Mouse (Mus musculus): ENCODE results near the gene Canx. TPM values are rescaled to one million over a fixed set of nuclear protein-coding genes. Genes with fewer than 3 reads are reported as not detected.

Canx gene
- total and polyA plus RNA-seq, 3 experiments = 575 to 627 (median 607) TPM

- dilution Hi-C loops (cut with MboI; ENCODE audit: extremely low pct_ligation_motif_present, extremely low pct_unique_long_range_greater_than_20kb, low sequenced_read_pairs) = no loop called here
- Histone ChIP-seq H3K36me3 (replicated peaks in 1 of 2; ENCODE audit: control insufficient read depth in 1 of 2, insufficient read depth in 1 of 2, low read length in 1 of 2) (peaks cover 29 to 45% of the 10 kb centered on the region in 2 experiments), H3K4me1 (ENCODE audit: control insufficient read depth in 1 of 2, insufficient read depth in 2 of 2) (peaks cover 14 to 17% of the 10 kb centered on the region in 2 experiments), H3K4me2 (ENCODE audit: insufficient read depth, low read depth, poor library complexity, severe bottlenecking) (no peak overlapping the region), H3K9me3 (replicated peaks; ENCODE audit: low read length) (no peaks in the 10 kb centered on the region), H3K79me2 (replicated peaks; ENCODE audit: control insufficient read depth, extremely low read depth, insufficient read depth, poor library complexity, severe bottlenecking) (no peaks in the 10 kb centered on the region), H3K27ac (ENCODE audit: insufficient read depth, low read depth) (no peak overlapping the region), H3K9ac (ENCODE audit: insufficient read depth, low read depth) (no peak overlapping the region), H3K4me3 (replicated peaks in 1 of 3; ENCODE audit: low read depth in 2 of 3, low read length in 2 of 3, poor library complexity in 1 of 3) (no peak overlapping the region), H3K27me3 (replicated peaks) (no peaks in the 10 kb centered on the region)
- in situ Hi-C loops (cut with MboI; ENCODE audit: low pct_ligation_motif_present, low pct_unique_long_range_greater_than_20kb, low sequenced_read_pairs) = no loop called here
- no peak for TF ChIP-seq ZNF384 (IDR thresholded peaks at IDR 0.05; ENCODE audit: low read depth, low read length)
- no peak for TF ChIP-seq CHD2 (IDR thresholded peaks at IDR 0.05; ENCODE audit: low read length)
- no peak for TF ChIP-seq USF2 (conservative IDR thresholded peaks at IDR 0.05; ENCODE audit: low read depth, low read length)
- no peak for TF ChIP-seq EP300 (IDR thresholded peaks at IDR 0.05; ENCODE audit: low read length)
- no peak for TF ChIP-seq ZKSCAN1 (IDR thresholded peaks at IDR 0.05; ENCODE audit: borderline replicate concordance, low read depth, low read length)
- TF ChIP-seq SMC3 (IDR thresholded peaks at IDR 0.05; ENCODE audit: low read depth, low read length) = no peak
- no peak for TF ChIP-seq BHLHE40 (IDR thresholded peaks at IDR 0.05; ENCODE audit: low read depth, low read length)
- TF ChIP-seq HCFC1 (IDR thresholded peaks at IDR 0.05; ENCODE audit: low read depth, low read length) = no peak
- TF ChIP-seq SIN3A (IDR thresholded peaks at IDR 0.05; ENCODE audit: low read length) = no peak
- no peak for TF ChIP-seq POLR2A (IDR thresholded peaks at IDR 0.05; ENCODE audit: low read depth, low read length)
- DNase-seq (ENCODE audit: extremely low read depth) = no peak
These were observed 71.4 kb downstream of the Canx start for GRCm38 (mm10) chr11:50254010-50254580.

- in situ Hi-C loops (cut with MboI; ENCODE audit: low pct_ligation_motif_present, low pct_unique_long_range_greater_than_20kb, low sequenced_read_pairs) = no loop called here
- Histone ChIP-seq H3K9me3 (replicated peaks; ENCODE audit: low read length) (no peaks in the 10 kb centered on the region), H3K4me2 (ENCODE audit: insufficient read depth, low read depth, poor library complexity, severe bottlenecking) (no peak overlapping the region), H3K36me3 (replicated peaks in 1 of 2; ENCODE audit: control insufficient read depth in 1 of 2, insufficient read depth in 1 of 2, low read length in 1 of 2) (peaks cover 22 to 38% of the 10 kb centered on the region in 2 experiments), H3K4me1 (ENCODE audit: control insufficient read depth in 1 of 2, insufficient read depth in 2 of 2) (peaks cover 14 to 17% of the 10 kb centered on the region in 2 experiments), H3K27ac (ENCODE audit: insufficient read depth, low read depth) (no peak overlapping the region), H3K4me3 (replicated peaks in 1 of 3; ENCODE audit: low read depth in 2 of 3, low read length in 2 of 3, poor library complexity in 1 of 3) (no peak overlapping the region), H3K79me2 (replicated peaks; ENCODE audit: control insufficient read depth, extremely low read depth, insufficient read depth, poor library complexity, severe bottlenecking) (no peaks in the 10 kb centered on the region), H3K27me3 (replicated peaks) (no peaks in the 10 kb centered on the region), H3K9ac (ENCODE audit: insufficient read depth, low read depth) (no peak overlapping the region)
- no peak for TF ChIP-seq UBTF (IDR thresholded peaks at IDR 0.05; ENCODE audit: low read depth, low read length)
- TF ChIP-seq MYC (IDR thresholded peaks at IDR 0.05; ENCODE audit: low read depth, low read length) = no peak
- no peak for TF ChIP-seq NELFE (IDR thresholded peaks at IDR 0.05; ENCODE audit: low read depth, low read length)
- TF ChIP-seq ELF1 (IDR thresholded peaks at IDR 0.05; ENCODE audit: low read depth, low read length) = no peak
- TF ChIP-seq POLR2A (IDR thresholded peaks at IDR 0.05; ENCODE audit: low read depth, low read length) = no peak
- no peak for TF ChIP-seq USF2 (conservative IDR thresholded peaks at IDR 0.05; ENCODE audit: low read depth, low read length)
- TF ChIP-seq IRF4 (IDR thresholded peaks at IDR 0.05; ENCODE audit: low read depth, low read length) = no peak
- TF ChIP-seq BHLHE40 (IDR thresholded peaks at IDR 0.05; ENCODE audit: low read depth, low read length) = no peak
- TF ChIP-seq MXI1 (IDR thresholded peaks at IDR 0.05; ENCODE audit: low read depth, low read length) = no peak
- TF ChIP-seq KAT2A (IDR thresholded peaks at IDR 0.05; ENCODE audit: insufficient replicate concordance, low read length) = no peak
- no peak for TF ChIP-seq MAX (IDR thresholded peaks at IDR 0.05; ENCODE audit: low read length)
- TF ChIP-seq USF1 (IDR thresholded peaks at IDR 0.05; ENCODE audit: low read depth, low read length) = no peak
- no peak for TF ChIP-seq SMC3 (IDR thresholded peaks at IDR 0.05; ENCODE audit: low read depth, low read length)
- no peak for TF ChIP-seq E2F4 (IDR thresholded peaks at IDR 0.05; ENCODE audit: insufficient replicate concordance, low read depth, low read length)
- dilution Hi-C loops (cut with MboI; ENCODE audit: extremely low pct_ligation_motif_present, extremely low pct_unique_long_range_greater_than_20kb, low sequenced_read_pairs) = no loop called here
- DNase-seq (ENCODE audit: extremely low read depth) = no peak
These were observed 72.1 kb downstream of the Canx start for GRCm38 (mm10) chr11:50253393-50253792.

Data from CH12.LX (cell line).